Mouse (Mus musculus): ENCODE data around the gene Crybb2. TPM values are rescaled to one million over a fixed set of nuclear protein-coding genes. Genes with fewer than 3 reads are reported as not detected.
A peak's percentile ranks its signal among the peaks of the same experiment; 100 is the strongest.

Gene Crybb2
- not detected in 2 replicates for polyA plus RNA-seq (2014; fragmentation: Nextera tagmentation; extraction: Ambion mirVana)

- ATAC-seq (ENCODE audit: insufficient number of reproducible peaks, insufficient read depth, low FRiP score, low read depth) = no peak
- no peaks in the 10 kb centered on the region for H3K36me3 ChIP-seq (ENCODE audit: control insufficient read depth, insufficient read depth, low read length)
- no peaks in the 10 kb centered on the region for H3K4me1 ChIP-seq (ENCODE audit: control insufficient read depth in 2 of 2, insufficient read depth in 2 of 2, low read length in 2 of 2)
- peaks cover 5% of the 10 kb centered on the region; the same call in 1 of the 2 replicates for H3K27me3 ChIP-seq (ENCODE audit: control insufficient read depth, insufficient read depth, low read length)
- H3K9ac ChIP-seq (ENCODE audit: low read length) = no peak within 1 kb of the TSS
- no peak within 1 kb of the TSS for H3K4me2 ChIP-seq (ENCODE audit: low read length)
- H3K9me3 ChIP-seq (ENCODE audit: control insufficient read depth, low read length) = no peaks in the 10 kb centered on the region
- no peak within 1 kb of the TSS for H3K27ac ChIP-seq (replicated peaks in 1 of 2; ENCODE audit: control insufficient read depth in 1 of 2, insufficient read depth in 1 of 2, low read depth in 2 of 2, low read length in 2 of 2)
- no peak within 1 kb of the TSS for H3K4me3 ChIP-seq (ENCODE audit: control insufficient read depth in 1 of 2, insufficient read depth in 1 of 2, low read depth in 1 of 2, low read length in 2 of 2)
Observed at GRCm38 (mm10) chr5:113070017-113070416, at the start of gene Crybb2. Gene Crybb2 (minus strand): TSS chr5:113070117.

GRCm38 (mm10) chr5:113119291-113119690, 49.4 kb upstream of the Crybb2 start:
- no peak for ATAC-seq (ENCODE audit: insufficient number of reproducible peaks, insufficient read depth, low FRiP score, low read depth)
- H3K9me3 ChIP-seq (ENCODE audit: control insufficient read depth, low read length) = no peaks in the 10 kb centered on the region
- H3K4me1 ChIP-seq (ENCODE audit: control insufficient read depth in 2 of 2, insufficient read depth in 2 of 2, low read length in 2 of 2) = peaks cover 74 to 89% of the 10 kb centered on the region in 2 experiments
- 0 out of 2 replicates have a peak overlapping the region, but pooled peaks have one; percentile 34 for H3K9ac ChIP-seq (ENCODE audit: low read length)
- H3K4me3 ChIP-seq (ENCODE audit: control insufficient read depth in 1 of 2, insufficient read depth in 1 of 2, low read depth in 1 of 2, low read length in 2 of 2) = no peak overlapping the region
- no peak overlapping the region for H3K4me2 ChIP-seq (ENCODE audit: low read length)
- 59% methylated on average over 9 of the region's 9 CpGs for WGBS
- H3K27me3 ChIP-seq (ENCODE audit: control insufficient read depth, insufficient read depth, low read length) = no peaks in the 10 kb centered on the region
- H3K27ac ChIP-seq (replicated peaks in 1 of 2; ENCODE audit: control insufficient read depth in 1 of 2, insufficient read depth in 1 of 2, low read depth in 2 of 2, low read length in 2 of 2) = peak overlapping the region in 1 of 2 experiments; percentile 45; a peak in 1 of 4 replicates
- H3K36me3 ChIP-seq (ENCODE audit: control insufficient read depth, insufficient read depth, low read length) = no peaks in the 10 kb centered on the region

DNA sequence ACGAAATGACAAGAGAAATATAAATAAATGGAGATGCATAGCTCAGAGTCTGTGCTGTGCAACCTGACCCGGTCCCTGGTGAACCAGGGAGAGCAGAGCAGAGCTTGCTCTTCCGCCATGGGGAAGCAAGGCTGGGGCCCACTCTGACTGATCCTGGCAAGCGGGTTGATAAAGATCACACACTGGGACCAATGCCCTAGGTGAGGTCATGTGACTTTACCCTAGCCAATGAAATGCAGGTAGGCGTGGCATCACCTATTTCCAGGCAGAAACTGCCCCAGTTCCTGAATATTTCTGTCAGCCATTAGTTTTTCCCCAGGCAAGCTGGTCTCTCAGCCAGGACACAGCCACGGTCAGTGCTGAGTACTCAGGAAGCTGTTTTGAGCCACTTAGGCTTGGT, 48.8 kb upstream of the Crybb2 start:
- WGBS = 36% methylated on average over 6 of the region's 6 CpGs
- peak overlapping the region in 1 of 2 experiments; percentile 45; a peak in 1 of 4 replicates for H3K27ac ChIP-seq (replicated peaks in 1 of 2; ENCODE audit: control insufficient read depth in 1 of 2, insufficient read depth in 1 of 2, low read depth in 2 of 2, low read length in 2 of 2)
- no peak overlapping the region for H3K9ac ChIP-seq (ENCODE audit: low read length)
- no peaks in the 10 kb centered on the region for H3K27me3 ChIP-seq (ENCODE audit: control insufficient read depth, insufficient read depth, low read length)
- H3K4me3 ChIP-seq (ENCODE audit: control insufficient read depth in 1 of 2, insufficient read depth in 1 of 2, low read depth in 1 of 2, low read length in 2 of 2) = no peak overlapping the region
- no peaks in the 10 kb centered on the region for H3K36me3 ChIP-seq (ENCODE audit: control insufficient read depth, insufficient read depth, low read length)
- no peak overlapping the region for H3K4me2 ChIP-seq (ENCODE audit: low read length)
- H3K4me1 ChIP-seq (ENCODE audit: control insufficient read depth in 2 of 2, insufficient read depth in 2 of 2, low read length in 2 of 2) = peaks cover 77 to 90% of the 10 kb centered on the region in 2 experiments
- H3K9me3 ChIP-seq (ENCODE audit: control insufficient read depth, low read length) = no peaks in the 10 kb centered on the region
- no peak for ATAC-seq (ENCODE audit: insufficient number of reproducible peaks, insufficient read depth, low FRiP score, low read depth)

DNA sequence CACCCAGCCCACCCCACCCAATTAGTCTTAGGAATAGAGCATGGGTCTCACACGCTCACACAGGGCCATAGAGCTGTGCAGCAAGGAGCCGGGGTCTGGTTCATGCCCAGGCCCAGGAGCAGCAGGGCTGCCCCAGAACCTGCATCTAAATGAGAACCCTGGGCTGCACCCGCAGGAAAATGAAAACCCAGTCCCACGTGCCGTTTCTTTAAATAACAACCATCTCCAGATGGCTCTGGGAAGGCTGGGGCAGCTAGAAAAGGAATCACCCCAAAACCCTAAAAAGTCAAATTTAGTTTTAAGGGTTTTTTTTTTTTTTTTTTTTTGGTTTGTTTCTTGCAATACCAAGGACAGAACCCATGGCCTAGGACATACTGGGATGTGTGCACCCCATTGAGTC, 47.4 kb upstream of the Crybb2 start:
- Histone ChIP-seq H3K4me3 (ENCODE audit: control insufficient read depth in 1 of 2, insufficient read depth in 1 of 2, low read depth in 1 of 2, low read length in 2 of 2) (no peak overlapping the region), H3K9me3 (ENCODE audit: control insufficient read depth, low read length) (no peaks in the 10 kb centered on the region), H3K27me3 (ENCODE audit: control insufficient read depth, insufficient read depth, low read length) (no peaks in the 10 kb centered on the region), H3K4me1 (ENCODE audit: control insufficient read depth in 2 of 2, insufficient read depth in 2 of 2, low read length in 2 of 2) (peaks cover 76 to 90% of the 10 kb centered on the region in 2 experiments), H3K36me3 (ENCODE audit: control insufficient read depth, insufficient read depth, low read length) (no peaks in the 10 kb centered on the region), H3K9ac (ENCODE audit: low read length) (no peak overlapping the region), H3K27ac (replicated peaks in 1 of 2; ENCODE audit: control insufficient read depth in 1 of 2, insufficient read depth in 1 of 2, low read depth in 2 of 2, low read length in 2 of 2) (no peak overlapping the region), H3K4me2 (ENCODE audit: low read length) (no peak overlapping the region)
- 64% methylated on average over 5 of the region's 5 CpGs for WGBS
- no peak for ATAC-seq (ENCODE audit: insufficient number of reproducible peaks, insufficient read depth, low FRiP score, low read depth)

DNA sequence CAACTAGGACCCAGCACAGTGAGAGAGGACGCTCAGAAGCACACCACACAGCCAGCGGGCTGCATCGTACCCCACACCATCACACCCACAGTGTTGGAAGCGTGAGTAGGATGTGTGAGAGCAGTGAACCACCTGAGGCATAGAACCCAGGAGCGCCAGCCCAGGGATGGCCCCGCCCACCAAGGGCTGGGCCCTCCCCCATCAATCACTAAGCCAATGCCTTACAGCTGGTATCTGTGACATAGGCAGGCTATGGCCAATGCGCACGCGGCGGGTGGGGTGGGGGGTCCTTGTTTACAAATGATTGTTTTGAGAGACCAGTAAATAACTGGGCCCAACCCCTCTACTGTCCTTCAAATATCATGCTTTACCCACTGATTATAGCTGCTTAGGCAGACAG, 46.0 kb upstream of the Crybb2 start:
- 0 out of 2 replicates have a peak overlapping the region, but pooled peaks have one; percentile 11 for H3K9ac ChIP-seq (ENCODE audit: low read length)
- H3K27ac ChIP-seq (replicated peaks in 1 of 2; ENCODE audit: control insufficient read depth in 1 of 2, insufficient read depth in 1 of 2, low read depth in 2 of 2, low read length in 2 of 2) = peak overlapping the region; percentile 95 to 98; a peak in 3 of 4 replicates

GRCm38 (mm10) chr5:113114264-113115225, 44.6 kb upstream of the Crybb2 start:
- H3K4me2 ChIP-seq (ENCODE audit: low read length) = peak overlapping the region; percentile 50
- H3K27me3 ChIP-seq (ENCODE audit: control insufficient read depth, insufficient read depth, low read length) = no peaks in the 10 kb centered on the region
- H3K4me1 ChIP-seq (ENCODE audit: control insufficient read depth in 2 of 2, insufficient read depth in 2 of 2, low read length in 2 of 2) = peaks cover 60 to 82% of the 10 kb centered on the region in 2 experiments
- no peak overlapping the region for H3K4me3 ChIP-seq (ENCODE audit: control insufficient read depth in 1 of 2, insufficient read depth in 1 of 2, low read depth in 1 of 2, low read length in 2 of 2)
- no peaks in the 10 kb centered on the region for H3K9me3 ChIP-seq (ENCODE audit: control insufficient read depth, low read length)
- peak; percentile 83 for ATAC-seq (ENCODE audit: insufficient number of reproducible peaks, insufficient read depth, low FRiP score, low read depth)
- H3K36me3 ChIP-seq (ENCODE audit: control insufficient read depth, insufficient read depth, low read length) = no peaks in the 10 kb centered on the region
- peak overlapping the region; percentile 95 to 98 for H3K27ac ChIP-seq (replicated peaks in 1 of 2; ENCODE audit: control insufficient read depth in 1 of 2, insufficient read depth in 1 of 2, low read depth in 2 of 2, low read length in 2 of 2)
- WGBS = 15% methylated on average over 20 of the region's 20 CpGs
- peak overlapping the region; percentile 62 for H3K9ac ChIP-seq (ENCODE audit: low read length)

More for the DNA sequence above, 46.0 kb upstream of the Crybb2 start:
- Histone ChIP-seq H3K4me3 (ENCODE audit: control insufficient read depth in 1 of 2, insufficient read depth in 1 of 2, low read depth in 1 of 2, low read length in 2 of 2) (no peak overlapping the region), H3K4me1 (ENCODE audit: control insufficient read depth in 2 of 2, insufficient read depth in 2 of 2, low read length in 2 of 2) (peaks cover 69 to 90% of the 10 kb centered on the region in 2 experiments), H3K4me2 (ENCODE audit: low read length) (no peak overlapping the region), H3K27me3 (ENCODE audit: control insufficient read depth, insufficient read depth, low read length) (no peaks in the 10 kb centered on the region), H3K9me3 (ENCODE audit: control insufficient read depth, low read length) (no peaks in the 10 kb centered on the region), H3K36me3 (ENCODE audit: control insufficient read depth, insufficient read depth, low read length) (no peaks in the 10 kb centered on the region)
- 56% methylated on average over 10 of the region's 10 CpGs for WGBS
- no peak for ATAC-seq (ENCODE audit: insufficient number of reproducible peaks, insufficient read depth, low FRiP score, low read depth)

- Histone ChIP-seq H3K9me3 (ENCODE audit: control insufficient read depth, low read length) (no peaks in the 10 kb centered on the region), H3K27ac (replicated peaks in 1 of 2; ENCODE audit: control insufficient read depth in 1 of 2, insufficient read depth in 1 of 2, low read depth in 2 of 2, low read length in 2 of 2) (peak overlapping the region; percentile 38 to 95), H3K9ac (ENCODE audit: low read length) (peak overlapping the region; percentile 44; the same call in 1 of the 2 replicates), H3K36me3 (ENCODE audit: control insufficient read depth, insufficient read depth, low read length) (no peaks in the 10 kb centered on the region), H3K4me3 (ENCODE audit: control insufficient read depth in 1 of 2, insufficient read depth in 1 of 2, low read depth in 1 of 2, low read length in 2 of 2) (no peak overlapping the region), H3K4me2 (ENCODE audit: low read length) (no peak overlapping the region), H3K27me3 (ENCODE audit: control insufficient read depth, insufficient read depth, low read length) (no peaks in the 10 kb centered on the region), H3K4me1 (ENCODE audit: control insufficient read depth in 2 of 2, insufficient read depth in 2 of 2, low read length in 2 of 2) (peaks cover 58 to 81% of the 10 kb centered on the region in 2 experiments)
- 34% methylated on average over 5 of the region's 5 CpGs for WGBS
- ATAC-seq (ENCODE audit: insufficient number of reproducible peaks, insufficient read depth, low FRiP score, low read depth) = no peak
Observed at GRCm38 (mm10) chr5:113113120-113113519, 43.2 kb upstream of the Crybb2 start.
